Mouse (Mus musculus) kidney, adult 2 months (tissue): ENCODE results near the gene Mettl27.

Experiments used
- CTCF ChIP-seq: fragments of 200-500 bp; conservative IDR thresholded peaks from 2 replicates; pipeline ENCODE4 v1.5.1; 2011; ENCODE audit warnings: low read depth, mild to moderate bottlenecking, control low read depth, low read length, moderate library complexity, mixed read lengths; ENCODE audit not compliant: insufficient read depth, insufficient read length
- POLR2A ChIP-seq: fragments of 200-500 bp; IDR thresholded peaks from one replicate; pipeline ENCODE4 v1.6.1; 2011; ENCODE audit warnings: low read depth, low read length, control low read depth

DNA sequence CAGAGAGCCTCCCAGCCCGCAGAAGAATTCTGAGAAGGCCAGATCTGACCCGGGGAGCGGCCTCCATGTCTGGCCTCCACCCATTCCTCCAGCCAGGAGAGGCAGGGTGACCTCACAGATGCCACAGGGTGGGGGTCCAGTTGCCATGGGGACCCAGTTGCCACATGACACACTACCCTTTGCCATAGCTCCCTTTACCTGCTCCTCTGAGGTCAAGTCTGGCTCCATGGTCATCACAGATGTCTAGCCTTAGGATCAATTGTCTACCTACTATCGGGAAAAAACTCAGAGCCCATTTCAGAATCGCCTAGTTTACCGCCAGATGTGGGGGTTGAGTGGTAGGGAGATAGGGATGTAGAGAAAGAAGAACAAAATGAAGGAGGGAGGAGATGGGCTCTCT is 25.5 kb upstream of the Mettl27 start, which contains the start of gene Tmem270:
- no peak for TF ChIP-seq POLR2A
- no peak for TF ChIP-seq CTCF
